In the genomic region with DNA sequence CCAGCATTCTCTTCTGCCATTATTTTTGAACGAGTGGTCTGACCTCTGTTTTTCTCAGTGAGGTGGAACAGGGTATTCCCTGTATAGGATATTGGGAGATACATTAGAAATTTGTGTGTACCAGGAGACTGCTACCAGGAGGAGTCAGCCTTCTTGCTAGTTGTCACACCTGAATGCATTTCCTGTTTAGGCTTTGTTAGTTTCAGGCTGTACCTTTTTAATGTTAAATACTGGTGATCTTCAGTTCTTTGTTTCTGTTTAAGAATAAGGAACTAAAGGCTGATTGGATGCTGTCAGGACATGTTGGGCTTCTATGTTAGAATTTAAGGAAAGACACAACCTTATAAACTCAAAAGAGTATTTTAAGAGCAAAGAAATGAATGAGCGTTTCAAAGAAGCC, we compare ENCODE assay signal across 25 mouse cellular contexts. TPM values are rescaled to one million over a fixed set of nuclear protein-coding genes. Genes with fewer than 3 reads are reported as not detected.
"Had no signal": no experiment of that assay in that cellular context is flagged by ENCODE, and none has a peak within 500 bp of the region (broad histone marks: within the 10 kb centered on the region; RNA-seq: fewer than 3 reads in every experiment).

No protein-coding gene starts in this region.

- H3K9ac ChIP-seq: embryonic facial prominence, embryonic 12.5 days; embryonic facial prominence, embryonic 13.5 days; embryonic facial prominence, embryonic 15.5 days; forebrain, embryonic 12.5 days; forebrain, embryonic 13.5 days; forebrain, embryonic 15.5 days; forebrain, postnatal 0 days had no signal

- H3K27ac ChIP-seq: embryonic facial prominence, embryonic 10.5 days; embryonic facial prominence, embryonic 12.5 days; embryonic facial prominence, embryonic 13.5 days; embryonic facial prominence, embryonic 15.5 days; forebrain, embryonic 10.5 days; forebrain, embryonic 12.5 days; forebrain, embryonic 13.5 days; forebrain, embryonic 15.5 days; gastrocnemius, adult 2 months; heart, adult 2 months; heart, embryonic 10.5 days had no signal

- H3K4me1 ChIP-seq: embryonic facial prominence, embryonic 12.5 days; embryonic facial prominence, embryonic 13.5 days; embryonic facial prominence, embryonic 15.5 days; heart, embryonic 10.5 days had no signal

- DNase-seq: cerebellum, postnatal 10 days; cerebellum, postnatal 14 days; cerebellum, postnatal 25 days; cerebellum, postnatal 36 days; embryo, embryonic 11 days; forebrain, postnatal 0 days; gastrocnemius, adult 2 months; gastrocnemius, postnatal 10 days; gastrocnemius, postnatal 14 days; gastrocnemius, postnatal 25 days; gastrocnemius, postnatal 36 days; heart, adult 11 months; heart, adult 18-20 months; heart, adult 2 months had no signal

- H3K9me3 ChIP-seq: embryonic facial prominence, embryonic 10.5 days; embryonic facial prominence, embryonic 12.5 days; embryonic facial prominence, embryonic 13.5 days; embryonic facial prominence, embryonic 15.5 days; forebrain, embryonic 10.5 days; forebrain, embryonic 12.5 days; forebrain, embryonic 13.5 days; forebrain, embryonic 15.5 days; heart, embryonic 10.5 days had no signal

- H3K36me3 ChIP-seq: embryonic facial prominence, embryonic 10.5 days; embryonic facial prominence, embryonic 12.5 days; embryonic facial prominence, embryonic 13.5 days; embryonic facial prominence, embryonic 15.5 days; forebrain, embryonic 10.5 days; forebrain, embryonic 12.5 days; forebrain, embryonic 15.5 days; heart, embryonic 10.5 days had no signal

- H3K4me3 ChIP-seq: embryonic facial prominence, embryonic 10.5 days; embryonic facial prominence, embryonic 12.5 days; embryonic facial prominence, embryonic 13.5 days; embryonic facial prominence, embryonic 15.5 days; erythroblast, embryonic 14.5 days; forebrain, embryonic 10.5 days; forebrain, embryonic 12.5 days; forebrain, embryonic 13.5 days; forebrain, embryonic 15.5 days; gastrocnemius, adult 2 months; heart, adult 2 months; heart, embryonic 10.5 days had no signal

- H3K27me3 ChIP-seq: embryonic facial prominence, embryonic 13.5 days; embryonic facial prominence, embryonic 15.5 days; forebrain, embryonic 12.5 days; forebrain, embryonic 13.5 days; forebrain, embryonic 15.5 days had no signal

RNA-seq across cellular contexts. Expression of a gene that starts 26.6 kb away (rescaled TPM):
- total RNA-seq: gastrocnemius, postnatal 14 days; gastrocnemius, postnatal 25 days; gastrocnemius, postnatal 36 days; heart, adult 8-10 months had no signal
- polyA plus RNA-seq: erythroblast, embryonic 14.5 days had no signal
